ENCODE assay signal across 7 mouse cellular contexts in the genomic region with DNA sequence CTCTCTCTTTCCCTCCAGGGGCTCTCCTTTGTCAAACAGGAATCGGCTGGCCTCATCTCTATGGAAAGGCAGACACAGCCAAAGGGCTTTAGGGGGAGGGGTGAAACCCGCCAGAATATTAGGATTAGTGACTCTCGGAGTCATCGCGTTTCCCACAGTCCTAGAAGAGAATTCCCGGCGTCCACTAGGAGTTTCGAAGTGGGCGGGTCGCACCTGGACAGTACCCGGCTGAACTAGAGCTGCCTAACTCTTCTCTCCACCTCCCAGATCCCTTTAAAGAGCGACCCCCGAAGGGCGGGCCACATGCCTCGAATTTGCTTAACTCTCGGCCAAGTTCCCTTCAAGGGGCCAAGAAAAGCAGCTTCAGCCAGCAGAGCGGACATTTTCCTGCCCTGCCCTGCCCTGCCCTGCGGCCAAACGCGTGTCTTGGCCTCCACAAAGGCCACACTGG. TPM values are rescaled to one million over a fixed set of nuclear protein-coding genes. Genes with fewer than 3 reads are reported as not detected.
DNase-seq lines count a peak whose midpoint lies in the region; ATAC-seq and TF ChIP-seq lines count a peak whose summit lies in the region.

No protein-coding gene starts in this region.

- H3K4me1 ChIP-seq in E14TG2a.4 (replicated peaks; ENCODE audit: low read depth, low read length): peaks cover 47% of the 10 kb centered on the region
- H3K4me1 ChIP-seq in midbrain, embryonic 10.5 days: peaks cover 72% of the 10 kb centered on the region

- peaks cover 29% of the 10 kb centered on the region for H3K27me3 ChIP-seq in E14TG2a.4 (ENCODE audit: insufficient read depth, low read length)
- no peaks in the 10 kb centered on the region for H3K27me3 ChIP-seq in midbrain, embryonic 10.5 days (ENCODE audit: low read depth, poor library complexity, severe bottlenecking)

- TF ChIP-seq CTCF in E14TG2a.4 (conservative IDR thresholded peaks at IDR 0.05; ENCODE audit: low read length): no peak

- H3K9me3 ChIP-seq in E14TG2a.4 (ENCODE audit: low read length): no peaks in the 10 kb centered on the region
- no peaks in the 10 kb centered on the region for H3K9me3 ChIP-seq in midbrain, embryonic 10.5 days (replicated peaks)

- 0 out of 2 replicates have a peak, but pooled peaks cover 10% of the 10 kb centered on the region for H3K36me3 ChIP-seq in E14TG2a.4 (ENCODE audit: insufficient read depth, low read length)
- peaks cover 28% of the 10 kb centered on the region for H3K36me3 ChIP-seq in midbrain, embryonic 10.5 days

- H3K4me3 ChIP-seq in E14TG2a.4 (replicated peaks; ENCODE audit: low read length): peak overlapping the region; percentile 97
- peak overlapping the region; percentile 94 for H3K4me3 ChIP-seq in midbrain, embryonic 10.5 days

- DNase-seq in MN1 (ENCODE audit: low spot score): peak; percentile 51
- DNase-seq in forelimb bud, embryonic 11.5 days (ENCODE audit: low read depth, low spot score): peak; percentile 56
- DNase-seq in kidney, postnatal 10 days: peak; percentile 60
- DNase-seq in midbrain, embryonic 10.5 days (ENCODE audit: low spot score): peak; percentile 81
- DNase-seq in ovary, adult 18-20 months (ENCODE audit: low spot score): no peak

- ATAC-seq in megakaryocyte progenitor cell, adult 5-6 weeks (replicated peaks; ENCODE audit: poor library complexity): no peak

- peak overlapping the region; percentile 98 for H3K27ac ChIP-seq in midbrain, embryonic 10.5 days (replicated peaks)

- WGBS in midbrain, embryonic 10.5 days: 0% methylated on average over 20 of the region's 20 CpGs

RNA-seq across cellular contexts. Expression of a gene that starts 1.6 kb away (rescaled TPM):
- 11.4 and 13.3 TPM in 2 replicates for polyA plus RNA-seq in midbrain, embryonic 10.5 days (2016; fragmentation: Nextera tagmentation; extraction: Ambion mirVana)
- total RNA-seq in megakaryocyte progenitor cell, adult 5-6 weeks (2015): 4.8 and 7.5 TPM in 2 replicates
- 5.7 and 9.2 TPM in 2 replicates for total RNA-seq in megakaryocyte progenitor cell, adult 5-6 weeks (2017)

RNA-seq across cellular contexts. Expression of a gene that starts 16.9 kb away (rescaled TPM):
- polyA plus RNA-seq in midbrain, embryonic 10.5 days (2016; fragmentation: Nextera tagmentation; extraction: Ambion mirVana): 9.2 and 11.9 TPM in 2 replicates
- total RNA-seq in megakaryocyte progenitor cell, adult 5-6 weeks (2015): 0.12 TPM in 1 of 2 replicates, not detected in the other
- 0.14 TPM in 1 of 2 replicates, not detected in the other for total RNA-seq in megakaryocyte progenitor cell, adult 5-6 weeks (2017)
